Mouse (Mus musculus): Measurements from ENCODE around the gene Snx3. TPM values are rescaled to one million over a fixed set of nuclear protein-coding genes. Genes with fewer than 3 reads are reported as not detected.

Snx3 gene
- polyA plus RNA-seq, 1 experiment from 2014 or later: 275 TPM

GRCm38 (mm10) chr10:42582566-42583110, 80.8 kb downstream of the Snx3 start:
- Histone ChIP-seq H3K36me3 (ENCODE audit: control insufficient read depth, insufficient read depth, low read length) (no peaks in the 10 kb centered on the region), H3K9me3 (ENCODE audit: control insufficient read depth, low read length) (no peaks in the 10 kb centered on the region), H3K27ac (replicated peaks) (no peak overlapping the region), H3K9ac (ENCODE audit: low read length) (no peak overlapping the region), H3K4me1 (replicated peaks; ENCODE audit: control insufficient read depth, insufficient read depth) (no peaks in the 10 kb centered on the region), H3K4me2 (replicated peaks; ENCODE audit: low read depth) (no peak overlapping the region), H3K4me3 (ENCODE audit: low read depth, low read length) (no peak overlapping the region), H3K27me3 (ENCODE audit: control insufficient read depth, insufficient read depth, low read length) (peaks cover 50% of the 10 kb centered on the region)
- no peak for ATAC-seq (ENCODE audit: low FRiP score, low TSS enrichment)
- TF ChIP-seq EP300 (optimal IDR thresholded peaks at IDR 0.05): no peak
- no peak for TF ChIP-seq CTCF (IDR thresholded peaks at IDR 0.05; ENCODE audit: low read depth)
- WGBS: 0% methylated on average over 44 of the region's 44 CpGs
- no peak for DNase-seq (ENCODE audit: low spot score)

GRCm38 (mm10) chr10:42583157-42583872, 81.5 kb downstream of the Snx3 start, which contains the start of the genes Nr2e1 and Ostm1:
TSS of gene Nr2e1 (minus strand) at chr10:42583632.
TSS of gene Ostm1 (plus strand) at chr10:42583822.
- Histone ChIP-seq H3K27ac (replicated peaks) (no peak within 1 kb of the TSS), H3K9ac (ENCODE audit: low read length) (no peak within 1 kb of the TSS), H3K4me1 (replicated peaks; ENCODE audit: control insufficient read depth, insufficient read depth) (no peaks in the 10 kb centered on the region), H3K4me3 (ENCODE audit: low read depth, low read length) (peak within 1 kb of the TSS; percentile 19), H3K9me3 (ENCODE audit: control insufficient read depth, low read length) (no peaks in the 10 kb centered on the region), H3K27me3 (ENCODE audit: control insufficient read depth, insufficient read depth, low read length) (peaks cover 51% of the 10 kb centered on the region), H3K36me3 (ENCODE audit: control insufficient read depth, insufficient read depth, low read length) (no peaks in the 10 kb centered on the region), H3K4me2 (replicated peaks; ENCODE audit: low read depth) (peak within 1 kb of the TSS; percentile 27; the same call in 1 of the 2 replicates)
- ATAC-seq (ENCODE audit: low FRiP score, low TSS enrichment) (no peak), DNase-seq (ENCODE audit: low spot score) (no peak)
- 1% methylated on average over 43 of the region's 43 CpGs for WGBS
- TF ChIP-seq CTCF (IDR thresholded peaks at IDR 0.05; ENCODE audit: low read depth) (no peak), EP300 (optimal IDR thresholded peaks at IDR 0.05) (no peak)

GRCm38 (mm10) chr10:42583902-42584435, 82.1 kb downstream of the Snx3 start:
- TF ChIP-seq CTCF (IDR thresholded peaks at IDR 0.05; ENCODE audit: low read depth) (no peak), EP300 (optimal IDR thresholded peaks at IDR 0.05) (no peak)
- WGBS: 1% methylated on average over 32 of the region's 32 CpGs
- Histone ChIP-seq H3K9me3 (ENCODE audit: control insufficient read depth, low read length) (no peaks in the 10 kb centered on the region), H3K36me3 (ENCODE audit: control insufficient read depth, insufficient read depth, low read length) (no peaks in the 10 kb centered on the region), H3K4me3 (ENCODE audit: low read depth, low read length) (peak overlapping the region; percentile 12; the same call in 1 of the 2 replicates), H3K4me2 (replicated peaks; ENCODE audit: low read depth) (peak overlapping the region; percentile 27; the same call in 1 of the 2 replicates), H3K9ac (ENCODE audit: low read length) (no peak overlapping the region), H3K27me3 (ENCODE audit: control insufficient read depth, insufficient read depth, low read length) (peaks cover 51% of the 10 kb centered on the region), H3K4me1 (replicated peaks; ENCODE audit: control insufficient read depth, insufficient read depth) (no peaks in the 10 kb centered on the region), H3K27ac (replicated peaks) (no peak overlapping the region)
- DNase-seq (ENCODE audit: low spot score) (no peak), ATAC-seq (ENCODE audit: low FRiP score, low TSS enrichment) (no peak)

- DNase-seq (ENCODE audit: low spot score): no peak
- Histone ChIP-seq H3K9me3 (ENCODE audit: control insufficient read depth, low read length) (no peaks in the 10 kb centered on the region), H3K4me3 (ENCODE audit: low read depth, low read length) (peak overlapping the region; percentile 12; the same call in 1 of the 2 replicates), H3K4me2 (replicated peaks; ENCODE audit: low read depth) (no peak overlapping the region), H3K4me1 (replicated peaks; ENCODE audit: control insufficient read depth, insufficient read depth) (no peaks in the 10 kb centered on the region), H3K36me3 (ENCODE audit: control insufficient read depth, insufficient read depth, low read length) (no peaks in the 10 kb centered on the region), H3K27me3 (ENCODE audit: control insufficient read depth, insufficient read depth, low read length) (peaks cover 49% of the 10 kb centered on the region), H3K27ac (replicated peaks) (no peak overlapping the region), H3K9ac (ENCODE audit: low read length) (no peak overlapping the region)
- WGBS: 3% methylated on average over 36 of the region's 37 CpGs
- no peak for TF ChIP-seq CTCF (IDR thresholded peaks at IDR 0.05; ENCODE audit: low read depth)
- no peak for TF ChIP-seq EP300 (optimal IDR thresholded peaks at IDR 0.05)
- ATAC-seq (ENCODE audit: low FRiP score, low TSS enrichment): no peak
Observed at GRCm38 (mm10) chr10:42584436-42584983, 82.7 kb downstream of the Snx3 start.

Other genes with a start within 250 kb of the Snx3 start
- 7.6 and 8.0 TPM in 2 replicates for gene Foxo3, start 225.3 kb upstream of the Snx3 start, polyA plus RNA-seq (2015; fragmentation: Nextera tagmentation; extraction: Ambion mirVana)
- 6.3 and 6.4 TPM in 2 replicates for gene Afg1l, start 23.5 kb upstream of the Snx3 start, polyA plus RNA-seq (2015; fragmentation: Nextera tagmentation; extraction: Ambion mirVana)
- gene Nr2e1, start 81.6 kb downstream of the Snx3 start, polyA plus RNA-seq (2015; fragmentation: Nextera tagmentation; extraction: Ambion mirVana): 0.04 TPM in 1 of 2 replicates, not detected in the other
- gene Ostm1, start 81.8 kb downstream of the Snx3 start, polyA plus RNA-seq (2015; fragmentation: Nextera tagmentation; extraction: Ambion mirVana): 13.0 and 13.5 TPM in 2 replicates

All from stomach, postnatal 0 days (tissue).